Mouse (Mus musculus) midbrain, postnatal 0 days (tissue): ENCODE data around the gene Scgb1c1. TPM values are rescaled to one million over a fixed set of nuclear protein-coding genes. Genes with fewer than 3 reads are reported as not detected.

Experiments used
- ATAC-seq: fragments of 200-750 bp; cut with Nextera tagmentation; 2 replicates; pipeline ENCODE4 v1.8.0; 2017; ENCODE audit warnings: moderate number of reproducible peaks, mild to moderate bottlenecking, moderate TSS enrichment, moderate library complexity; ENCODE audit not compliant: low FRiP score
- DNase-seq: peaks from one replicate; pipeline ENCODE4 v3.0.0-alpha.2; 2015; ENCODE audit warnings: low spot score
- H3K27ac ChIP-seq: fragments of 300-500 bp; sonication (generic); 2 replicates; pipeline ENCODE4 v1.5.1; 2014; ENCODE audit warnings: low read depth, mild to moderate bottlenecking, low read length, mixed read lengths
- H3K27me3 ChIP-seq: fragments of 300-500 bp; sonication (generic); 2 replicates; pipeline ENCODE4 v1.6.1; 2014; ENCODE audit warnings: low read length, control low read depth, mixed read lengths; ENCODE audit not compliant: insufficient read depth
- H3K36me3 ChIP-seq: fragments of 300-500 bp; sonication (generic); 2 replicates; pipeline ENCODE4 v1.6.1; 2014; ENCODE audit warnings: low read length, control low read depth, mixed read lengths; ENCODE audit not compliant: insufficient read depth
- H3K4me1 ChIP-seq: fragments of 300-500 bp; sonication (generic); 2 replicates; pipeline ENCODE4 v1.6.1; 2014; ENCODE audit warnings: mild to moderate bottlenecking, control low read depth, antibody characterized with exemption, low read length, mixed read lengths; ENCODE audit not compliant: insufficient read depth
- H3K4me2 ChIP-seq: fragments of 300-500 bp; sonication (generic); 2 replicates; pipeline ENCODE4 v1.6.1; 2014; ENCODE audit warnings: low read depth, mild to moderate bottlenecking, low read length, mixed read lengths; ENCODE audit not compliant: poor library complexity, severe bottlenecking
- H3K4me3 ChIP-seq: fragments of 300-500 bp; sonication (generic); 2 replicates; pipeline ENCODE4 v1.5.1; 2014; ENCODE audit warnings: low read depth, mild to moderate bottlenecking, low read length, moderate library complexity
- H3K9ac ChIP-seq: fragments of 300-500 bp; sonication (generic); replicated peaks from 2 replicates; pipeline ENCODE4 v1.6.1; 2014; ENCODE audit warnings: mild to moderate bottlenecking, low read length, moderate library complexity, mixed read lengths; ENCODE audit not compliant: poor library complexity, severe bottlenecking
- H3K9me3 ChIP-seq: fragments of 300-500 bp; sonication (generic); 2 replicates; pipeline ENCODE4 v1.6.1; 2016; ENCODE audit warnings: low read length, control low read depth
- CTCF ChIP-seq: IDR thresholded peaks from 2 replicates; pipeline ENCODE4 v1.5.1; 2016; ENCODE audit warnings: antibody characterized with exemption, mild to moderate bottlenecking
- WGBS: fragments of 180-500 bp; shearing (Covaris S2); extraction: QIAGEN DNeasy Blood & Tissue Kit; methylation state at CpG from one replicate; pipeline ENCODE4 v1.1.7; 2014; 5-methylcytosine and 5-hydroxymethylcytosine counted together
- polyA plus RNA-seq: library from polyadenylated mRNA; unstranded; fragments of >200 nt; fragmentation: Nextera tagmentation; extraction: Ambion mirVana; gene quantifications from 2 replicates; pipeline ENCODE4 v1.2.1, GENCODE M21; 2015
- total RNA-seq: library from RNA; depleted of rRNA; stranded (reverse); fragments of >200 nt; gene quantifications from 2 replicates; pipeline ENCODE4 v1.2.3, GENCODE M21; 2014; rRNA removed

The Scgb1c1 gene
- total and polyA plus RNA-seq, 2 experiments from 2014 or later: not detected

DNA sequence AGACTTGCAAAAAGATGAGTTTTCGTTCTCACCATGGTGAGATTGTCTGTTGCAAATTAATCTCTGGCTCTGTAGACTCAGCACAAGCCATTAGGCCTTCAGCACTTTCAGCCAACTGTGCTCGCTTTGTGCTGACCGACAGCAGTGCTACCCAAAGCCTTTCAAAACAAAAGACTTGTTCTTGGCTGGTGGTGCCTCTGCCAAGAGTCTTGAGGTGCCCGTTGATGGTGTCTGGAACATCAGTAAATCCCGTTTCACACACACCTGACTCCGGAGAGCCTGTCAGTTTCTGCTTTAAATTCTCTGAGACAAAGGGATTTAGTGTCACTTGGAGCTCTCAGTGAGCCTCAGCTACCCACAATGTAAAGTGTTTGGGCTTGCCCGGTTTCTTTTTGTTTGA lies 48.7 kb downstream of the Scgb1c1 start:
- Histone ChIP-seq H3K27ac (no peak overlapping the region), H3K9me3 (no peaks in the 10 kb centered on the region), H3K4me1 (no peaks in the 10 kb centered on the region), H3K27me3 (no peaks in the 10 kb centered on the region), H3K4me2 (no peak overlapping the region), H3K4me3 (no peak overlapping the region), H3K36me3 (peaks cover 53% of the 10 kb centered on the region), H3K9ac (no peak overlapping the region)
- DNase-seq (no peak), ATAC-seq (no peak)
- 84% methylated on average over 7 of the region's 7 CpGs for WGBS
- TF ChIP-seq CTCF: no peak

DNA sequence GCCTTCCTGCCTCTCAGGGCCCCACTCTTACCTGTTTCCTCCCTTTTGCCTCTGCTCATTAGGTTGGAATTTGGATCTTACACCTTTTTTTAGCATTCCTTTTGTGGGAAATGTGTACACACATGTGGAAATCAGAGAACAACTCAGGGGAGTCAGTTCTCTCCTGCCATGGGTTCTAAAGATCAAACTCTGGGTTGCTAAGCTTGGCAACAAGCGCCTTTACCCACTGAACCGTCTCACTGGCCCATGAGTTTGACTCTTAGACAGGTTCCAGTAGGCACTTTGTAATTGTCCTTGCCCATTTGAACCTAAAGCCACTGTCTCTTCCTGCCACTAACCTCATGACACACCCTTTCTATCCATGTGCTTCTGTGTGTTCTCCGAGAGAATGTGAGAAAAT lies 49.3 kb downstream of the Scgb1c1 start:
- H3K4me3 ChIP-seq: no peak overlapping the region
- H3K9ac ChIP-seq: no peak overlapping the region
- no peaks in the 10 kb centered on the region for H3K27me3 ChIP-seq
- no peak for TF ChIP-seq CTCF
- ATAC-seq: no peak
- no peaks in the 10 kb centered on the region for H3K9me3 ChIP-seq
- no peak for DNase-seq
- no peak overlapping the region for H3K27ac ChIP-seq
- H3K36me3 ChIP-seq: peaks cover 54% of the 10 kb centered on the region
- WGBS: 92% methylated on average over 3 of the region's 3 CpGs
- H3K4me2 ChIP-seq: no peak overlapping the region
- no peaks in the 10 kb centered on the region for H3K4me1 ChIP-seq

Other genes starting within 250 kb of the Scgb1c1 start
- gene Olfr46, start 244.3 kb upstream of the Scgb1c1 start, total RNA-seq: not detected in 2 replicates
- gene Olfr46, start 244.3 kb upstream of the Scgb1c1 start, polyA plus RNA-seq: not detected in 2 replicates
- not detected in 2 replicates for gene Olfr61, start 216.6 kb upstream of the Scgb1c1 start, total RNA-seq
- not detected in 2 replicates for gene Olfr61, start 216.6 kb upstream of the Scgb1c1 start, polyA plus RNA-seq
- not detected in 2 replicates for gene Olfr53, start 199.1 kb upstream of the Scgb1c1 start, total RNA-seq
- gene Olfr53, start 199.1 kb upstream of the Scgb1c1 start, polyA plus RNA-seq: not detected in 2 replicates
- gene Olfr539, start 185.6 kb upstream of the Scgb1c1 start, total RNA-seq: 0.05 TPM in 1 of 2 replicates, not detected in the other
- 0.04 TPM in 1 of 2 replicates, not detected in the other for gene Olfr539, start 185.6 kb upstream of the Scgb1c1 start, polyA plus RNA-seq
- not detected in 2 replicates for gene Olfr45, start 163.6 kb upstream of the Scgb1c1 start, total RNA-seq
- not detected in 2 replicates for gene Olfr45, start 163.6 kb upstream of the Scgb1c1 start, polyA plus RNA-seq
- not detected in 2 replicates for gene Olfr541, start 148.3 kb upstream of the Scgb1c1 start, total RNA-seq
- gene Olfr541, start 148.3 kb upstream of the Scgb1c1 start, polyA plus RNA-seq: not detected in 2 replicates
- gene Cyp2e1, start 81.8 kb upstream of the Scgb1c1 start, total RNA-seq: not detected in 2 replicates
- gene Cyp2e1, start 81.8 kb upstream of the Scgb1c1 start, polyA plus RNA-seq: not detected in 2 replicates
- gene Syce1, start 57.7 kb upstream of the Scgb1c1 start, total RNA-seq: 0.55 TPM in 1 of 2 replicates, not detected in the other
- 0.14 and 0.26 TPM in 2 replicates for gene Syce1, start 57.7 kb upstream of the Scgb1c1 start, polyA plus RNA-seq
- 30.0 and 37.6 TPM in 2 replicates for gene Zfp941, start 23.4 kb upstream of the Scgb1c1 start, total RNA-seq
- gene Zfp941, start 23.4 kb upstream of the Scgb1c1 start, polyA plus RNA-seq: 26.1 and 30.9 TPM in 2 replicates
- 0.71 TPM in 1 of 2 replicates, not detected in the other for gene Urah, start 10.5 kb upstream of the Scgb1c1 start, total RNA-seq
- 0.23 and 0.26 TPM in 2 replicates for gene Urah, start 10.5 kb upstream of the Scgb1c1 start, polyA plus RNA-seq
- not detected in 2 replicates for gene Odf3, start 2.3 kb downstream of the Scgb1c1 start, total RNA-seq
- 0.17 and 0.22 TPM in 2 replicates for gene Odf3, start 2.3 kb downstream of the Scgb1c1 start, polyA plus RNA-seq
- gene Gm45785, start 10.8 kb downstream of the Scgb1c1 start, total RNA-seq: 0.27 and 2.5 TPM in 2 replicates
- gene Gm45785, start 10.8 kb downstream of the Scgb1c1 start, polyA plus RNA-seq: 0.20 TPM in 1 of 2 replicates, not detected in the other
- 81.2 and 127 TPM in 2 replicates for gene Ric8a, start 11.4 kb downstream of the Scgb1c1 start, total RNA-seq
- gene Ric8a, start 11.4 kb downstream of the Scgb1c1 start, polyA plus RNA-seq: 91.8 and 98.1 TPM in 2 replicates
- 19.1 and 26.0 TPM in 2 replicates for gene Bet1l, start 12.0 kb downstream of the Scgb1c1 start, total RNA-seq
- 49.9 and 53.9 TPM in 2 replicates for gene Bet1l, start 12.0 kb downstream of the Scgb1c1 start, polyA plus RNA-seq
- 107 and 136 TPM in 2 replicates for gene Psmd13, start 36.4 kb downstream of the Scgb1c1 start, total RNA-seq
- 245 and 265 TPM in 2 replicates for gene Psmd13, start 36.4 kb downstream of the Scgb1c1 start, polyA plus RNA-seq
- 55.5 and 66.3 TPM in 2 replicates for gene Sirt3, start 36.8 kb downstream of the Scgb1c1 start, total RNA-seq
- 60.9 and 72.3 TPM in 2 replicates for gene Sirt3, start 36.8 kb downstream of the Scgb1c1 start, polyA plus RNA-seq
- not detected in 2 replicates for gene Cox8b, start 54.9 kb downstream of the Scgb1c1 start, total RNA-seq
- gene Cox8b, start 54.9 kb downstream of the Scgb1c1 start, polyA plus RNA-seq: not detected in 2 replicates
- 0.24 and 0.82 TPM in 2 replicates for gene Nlrp6, start 75.4 kb downstream of the Scgb1c1 start, total RNA-seq
- gene Nlrp6, start 75.4 kb downstream of the Scgb1c1 start, polyA plus RNA-seq: 0.90 and 0.99 TPM in 2 replicates
- 7.8 and 10.5 TPM in 2 replicates for gene Pgghg, start 95.8 kb downstream of the Scgb1c1 start, total RNA-seq
- gene Pgghg, start 95.8 kb downstream of the Scgb1c1 start, polyA plus RNA-seq: 4.3 and 4.4 TPM in 2 replicates
- 0.99 TPM in 1 of 2 replicates, not detected in the other for gene Ifitm5, start 104.7 kb downstream of the Scgb1c1 start, total RNA-seq
- 0.63 TPM in 1 of 2 replicates, not detected in the other for gene Ifitm5, start 104.7 kb downstream of the Scgb1c1 start, polyA plus RNA-seq
- gene Gm45717, start 110.4 kb downstream of the Scgb1c1 start, total RNA-seq: not detected in 2 replicates
- 0.81 TPM in 1 of 2 replicates, not detected in the other for gene Gm45717, start 110.4 kb downstream of the Scgb1c1 start, polyA plus RNA-seq
- 66.6 and 79.1 TPM in 2 replicates for gene Ifitm2, start 110.4 kb downstream of the Scgb1c1 start, total RNA-seq
- 200 and 218 TPM in 2 replicates for gene Ifitm2, start 110.4 kb downstream of the Scgb1c1 start, polyA plus RNA-seq
- gene Ifitm1, start 121.7 kb downstream of the Scgb1c1 start, total RNA-seq: 9.7 and 16.3 TPM in 2 replicates
- 14.6 and 21.2 TPM in 2 replicates for gene Ifitm1, start 121.7 kb downstream of the Scgb1c1 start, polyA plus RNA-seq
- 22.5 and 39.3 TPM in 2 replicates for gene Ifitm3, start 165.2 kb downstream of the Scgb1c1 start, total RNA-seq
- 67.8 and 80.5 TPM in 2 replicates for gene Ifitm3, start 165.2 kb downstream of the Scgb1c1 start, polyA plus RNA-seq
- 0.99 and 1.1 TPM in 2 replicates for gene Ifitm6, start 172.4 kb downstream of the Scgb1c1 start, total RNA-seq
- gene Ifitm6, start 172.4 kb downstream of the Scgb1c1 start, polyA plus RNA-seq: 0.81 and 0.83 TPM in 2 replicates
- gene Gm17387, start 183.6 kb downstream of the Scgb1c1 start, total RNA-seq: not detected in 2 replicates
- not detected in 2 replicates for gene Gm17387, start 183.6 kb downstream of the Scgb1c1 start, polyA plus RNA-seq
- gene B4galnt4, start 215.6 kb downstream of the Scgb1c1 start, total RNA-seq: 133 and 146 TPM in 2 replicates
- gene B4galnt4, start 215.6 kb downstream of the Scgb1c1 start, polyA plus RNA-seq: 52.1 and 53.9 TPM in 2 replicates
- gene Pkp3, start 232.7 kb downstream of the Scgb1c1 start, total RNA-seq: 0.49 TPM in 1 of 2 replicates, not detected in the other
- not detected in 2 replicates for gene Pkp3, start 232.7 kb downstream of the Scgb1c1 start, polyA plus RNA-seq